Mouse (Mus musculus): ENCODE measurements around the gene Lrrc74b.

- no peak for TF ChIP-seq CTCF (IDR thresholded peaks at IDR 0.05; ENCODE audit: low read depth, low read length)
- TF ChIP-seq GATA1 (IDR thresholded peaks at IDR 0.05; ENCODE audit: borderline replicate concordance, low read length): no peak
- TF ChIP-seq GATA2 (IDR thresholded peaks at IDR 0.05; ENCODE audit: borderline replicate concordance, low read depth, low read length): no peak
- no peak for TF ChIP-seq TAL1 (conservative IDR thresholded peaks at IDR 0.05; ENCODE audit: low read depth, low read length)
- no peak for TF ChIP-seq POLR2AphosphoS5 (IDR thresholded peaks at IDR 0.05; ENCODE audit: insufficient replicate concordance, low read depth, low read length)
Measured at GRCm38 (mm10) chr16:17527606-17528005, 33.4 kb downstream of the Lrrc74b start.
